Mouse (Mus musculus) frontal cortex, postnatal 10 days (tissue): ENCODE results near the gene Ghrl.
A peak's percentile ranks its signal among the peaks of the same experiment; 100 is the strongest.
"Not testable (repeated sequence)": the region's sequence is repeated elsewhere in the genome, so short reads cannot be mapped to it uniquely, and the experiment has no call there.

Experiments used
- DNase-seq, 2 experiments: peaks; one replicate each; pipeline ENCODE4 v3.0.0; 2022; ENCODE audit warnings: low spot score in 2 of 2, mixed read lengths in 1 of 2

Gene Ghrl

DNA sequence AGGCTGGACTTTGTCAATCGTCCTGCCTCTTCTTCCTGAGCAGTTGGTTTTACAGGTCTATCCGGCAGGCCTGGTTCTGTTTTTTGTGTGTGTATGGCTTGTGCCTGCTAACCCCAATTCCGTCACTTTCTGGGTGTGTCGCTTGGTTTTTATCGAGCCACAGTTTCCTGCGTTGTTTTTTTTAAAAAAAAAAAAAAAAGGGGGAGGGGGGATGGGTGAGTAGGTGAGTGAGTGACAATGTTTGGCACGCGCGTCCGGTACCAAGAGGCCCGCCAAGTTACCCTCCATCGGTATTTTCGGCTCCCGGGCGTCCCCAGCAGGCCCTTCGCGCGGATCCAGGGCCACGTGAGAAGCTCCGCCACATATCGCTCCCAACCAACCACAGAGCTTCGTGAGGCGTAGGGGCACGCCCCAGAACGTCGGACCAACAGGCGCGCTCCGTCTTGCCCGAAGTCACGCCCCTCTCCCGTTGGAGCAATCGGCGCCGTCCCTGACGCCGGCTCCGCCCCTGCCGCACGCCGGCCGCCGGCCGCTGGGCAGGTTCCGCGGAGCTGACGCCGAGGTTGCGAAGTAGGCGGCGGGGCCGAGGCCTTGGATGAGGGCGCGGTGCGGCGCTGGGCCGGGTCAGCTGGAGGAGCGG is 23.0 kb downstream of the Ghrl start, which contains the start of gene Tatdn2:
Gene Tatdn2 (plus strand): TSS at position 469 of the 640 bp plus-strand sequence.
- peak; percentile 96 to 97 for DNase-seq

DNA sequence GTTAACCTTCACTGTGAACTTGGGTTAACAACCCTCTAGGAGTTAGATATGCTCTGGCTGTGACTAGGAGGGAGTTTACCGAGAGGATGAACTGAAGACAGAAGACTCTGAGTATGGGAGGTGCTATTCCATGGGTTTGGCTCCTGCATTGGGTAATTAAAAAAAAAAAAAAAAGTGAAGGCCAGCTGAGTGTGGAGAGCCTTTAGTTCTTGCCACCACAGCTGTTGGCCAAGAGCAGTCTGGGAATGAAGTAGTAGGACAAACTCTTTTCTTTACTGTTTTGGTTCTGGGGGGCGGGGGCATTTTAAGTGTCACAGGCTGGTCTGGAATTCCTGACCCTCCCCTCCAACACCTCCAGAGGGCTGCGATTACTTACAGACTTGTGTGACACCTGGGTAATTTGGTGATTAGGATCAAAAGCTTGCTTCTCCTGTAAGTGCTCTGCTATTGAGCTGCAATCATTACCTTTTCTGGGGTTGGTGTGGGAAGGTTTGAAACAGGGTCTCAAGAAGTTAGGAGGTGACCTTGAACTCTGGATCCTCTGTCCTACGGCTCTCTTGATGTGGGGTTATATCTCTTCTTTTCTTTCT is 23.8 kb downstream of the Ghrl start:
- no peak for DNase-seq

- DNase-seq = no peak
Measured at GRCm38 (mm10) chr6:113695203-113695602, 24.5 kb downstream of the Ghrl start.

DNA sequence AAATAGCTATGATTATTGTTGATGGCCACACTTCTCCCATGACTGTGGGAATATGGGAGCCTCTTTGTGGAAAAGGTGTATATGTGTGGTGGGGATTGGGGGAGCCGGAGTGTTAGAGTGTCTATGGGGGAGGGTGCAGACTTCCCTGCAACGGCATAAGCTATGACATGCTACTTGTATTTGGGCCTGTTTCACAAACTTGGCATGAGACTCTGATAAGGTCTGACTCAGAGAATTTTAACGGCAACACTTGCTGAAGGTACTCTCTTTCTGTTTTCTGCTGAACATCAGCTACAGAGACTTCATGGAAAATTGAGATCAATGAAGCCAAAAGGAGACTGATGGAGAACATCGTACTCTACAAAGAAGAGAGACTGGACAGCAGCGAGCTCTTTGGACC is 26.3 kb downstream of the Ghrl start:
- no peak for DNase-seq

- no peak for DNase-seq
Measured at GRCm38 (mm10) chr6:113692661-113693133, 27.0 kb downstream of the Ghrl start.

GRCm38 (mm10) chr6:113691084-113691462 is 28.6 kb downstream of the Ghrl start:
- no peak for DNase-seq

GRCm38 (mm10) chr6:113690400-113691083 is 29.1 kb downstream of the Ghrl start:
- DNase-seq = no peak

DNA sequence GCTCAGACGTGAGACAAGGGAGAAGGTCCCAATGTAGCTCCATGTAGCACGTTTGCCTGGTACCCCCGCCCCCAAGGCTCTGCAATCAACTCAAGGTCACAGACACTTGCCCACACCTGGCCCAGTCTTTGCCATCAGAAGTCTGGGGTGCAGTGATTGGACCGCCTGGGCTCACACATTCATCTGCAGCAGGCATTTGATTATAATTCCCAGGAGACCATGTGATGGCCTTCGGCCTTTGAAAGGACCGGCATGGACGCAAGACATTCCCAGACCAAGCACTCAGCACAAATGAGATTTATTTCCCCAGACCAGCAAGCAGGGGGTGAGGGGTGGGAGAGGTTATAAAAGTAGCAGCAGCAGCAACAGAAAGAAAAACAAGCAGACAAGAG is 29.7 kb downstream of the Ghrl start:
- DNase-seq = no peak

DNA sequence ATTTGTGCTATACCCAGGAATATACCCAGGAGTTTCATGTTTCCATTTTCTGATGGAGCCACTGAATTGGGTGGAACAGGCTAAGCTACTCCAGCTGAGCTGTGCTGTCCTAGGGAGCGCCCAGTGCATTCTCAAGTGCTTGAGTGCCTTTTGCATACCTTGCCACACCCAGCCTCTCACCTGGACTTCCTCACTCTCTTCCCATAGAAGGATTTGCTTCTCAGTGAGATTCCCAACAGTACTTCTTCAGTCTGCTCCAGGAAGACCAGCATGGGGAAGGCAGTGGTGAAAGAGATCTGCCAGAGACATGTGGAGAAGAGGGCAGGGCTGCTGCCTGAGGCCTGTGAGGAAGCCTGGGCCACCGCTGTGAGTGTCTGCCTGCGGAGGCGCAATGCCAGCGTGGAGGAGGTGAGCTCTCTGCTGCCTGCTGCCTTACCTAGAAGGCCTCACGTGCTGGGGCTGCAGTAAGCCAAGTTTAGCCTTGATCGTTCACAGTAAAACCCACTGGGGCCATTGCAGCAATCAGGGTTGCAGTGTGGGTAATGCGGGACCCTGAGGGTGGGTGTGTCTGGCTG is 33.0 kb downstream of the Ghrl start:
- DNase-seq = no peak

- no peak for DNase-seq
Measured at GRCm38 (mm10) chr6:113683081-113683825, 36.4 kb downstream of the Ghrl start.

- peak; percentile 62 to 68 for DNase-seq
Measured at GRCm38 (mm10) chr6:113681271-113681670, 38.4 kb downstream of the Ghrl start.

GRCm38 (mm10) chr6:113679993-113680566 is 39.6 kb downstream of the Ghrl start:
- DNase-seq = no peak

DNA sequence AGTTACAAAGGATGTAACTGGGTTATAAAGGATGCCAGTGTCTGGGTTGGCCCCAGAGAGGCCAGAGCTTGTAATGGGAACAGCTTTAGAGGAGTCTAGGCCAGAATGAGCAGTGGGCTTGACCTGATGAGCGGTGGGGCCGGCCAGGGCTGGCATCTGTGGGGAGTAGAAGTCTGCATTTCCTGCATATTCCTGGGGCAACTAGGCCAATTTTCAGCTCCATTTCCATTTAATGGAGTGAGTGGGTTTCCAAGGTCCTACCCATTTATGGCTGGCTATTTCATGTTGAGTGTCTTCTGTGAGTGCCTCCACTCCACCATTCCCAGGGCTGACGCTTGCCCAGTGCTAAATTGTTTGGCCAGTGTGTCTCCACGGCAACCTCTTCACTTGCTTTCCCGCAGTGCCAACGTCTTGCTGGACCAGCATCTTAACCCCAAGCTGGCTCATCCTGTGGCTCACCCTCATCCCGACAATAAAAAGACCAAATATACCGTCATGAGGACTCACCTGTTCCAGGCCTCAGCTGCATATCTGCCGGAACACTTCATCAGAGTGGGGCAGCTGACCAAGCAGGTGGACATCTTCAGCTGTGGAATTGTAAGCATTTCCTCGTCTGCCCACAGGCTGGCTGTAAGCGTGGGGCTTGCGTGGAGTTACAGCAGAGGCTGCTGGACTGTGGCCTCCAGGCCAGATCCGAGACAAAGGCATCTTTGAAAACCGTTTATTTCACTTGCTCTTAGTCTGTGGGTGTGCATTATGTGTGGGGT is 41.3 kb downstream of the Ghrl start:
- peak in 1 of 2 experiments; percentile 38 for DNase-seq

DNA sequence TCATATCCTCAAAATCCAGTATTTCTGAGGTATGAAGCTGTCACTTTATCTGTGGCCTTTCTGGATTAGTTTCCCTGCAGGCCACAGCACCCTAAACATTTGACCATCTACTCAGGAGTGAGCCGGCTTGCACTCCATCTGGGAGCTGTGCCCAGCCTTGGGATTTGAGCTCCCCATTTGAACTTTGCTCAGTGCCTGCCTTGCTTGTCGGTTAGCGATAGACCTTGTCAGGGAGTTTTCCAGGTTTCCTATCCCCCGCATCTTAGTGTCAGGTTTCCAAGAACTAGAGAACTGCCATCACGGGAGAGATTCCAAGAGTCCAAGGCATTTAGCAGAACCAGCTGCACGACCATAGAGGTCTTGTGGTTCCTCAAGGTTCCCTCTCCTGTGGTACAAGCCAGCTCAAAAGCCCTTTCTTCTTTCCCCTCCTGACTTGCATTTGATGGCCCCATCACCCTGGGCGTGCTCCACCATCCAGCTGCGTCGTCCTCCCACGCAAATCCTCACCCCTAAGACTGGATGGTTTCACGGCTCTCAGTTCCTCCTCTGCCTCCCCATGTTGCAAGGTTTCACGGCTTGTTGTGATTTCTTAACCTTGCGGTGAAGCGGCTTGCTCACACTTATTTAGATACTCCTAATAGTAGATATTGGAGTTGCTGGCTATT is 42.5 kb downstream of the Ghrl start:
- no peak for DNase-seq

GRCm38 (mm10) chr6:113675991-113676390 is 43.7 kb downstream of the Ghrl start:
- no peak for DNase-seq

DNA sequence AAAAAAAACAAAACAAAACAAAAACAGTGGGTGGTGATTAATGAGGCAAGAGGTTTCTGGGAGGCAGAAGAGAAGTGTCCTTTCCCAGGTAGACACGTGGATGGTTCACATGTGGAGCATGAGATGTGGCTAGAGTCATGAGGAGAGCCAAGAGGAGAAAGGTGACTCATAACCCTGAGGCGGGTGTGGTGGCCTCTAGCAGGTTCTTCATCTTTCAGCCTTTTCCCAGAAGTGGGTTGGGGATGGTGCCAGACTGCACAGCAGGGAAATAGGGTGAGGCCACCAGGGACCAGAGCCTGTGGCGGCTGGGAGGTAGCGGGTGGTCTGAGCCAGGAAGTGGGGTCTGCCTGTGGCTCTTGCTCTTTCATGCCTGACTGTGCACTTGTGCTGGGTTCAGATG is 44.4 kb downstream of the Ghrl start:
- DNase-seq = no peak

DNA sequence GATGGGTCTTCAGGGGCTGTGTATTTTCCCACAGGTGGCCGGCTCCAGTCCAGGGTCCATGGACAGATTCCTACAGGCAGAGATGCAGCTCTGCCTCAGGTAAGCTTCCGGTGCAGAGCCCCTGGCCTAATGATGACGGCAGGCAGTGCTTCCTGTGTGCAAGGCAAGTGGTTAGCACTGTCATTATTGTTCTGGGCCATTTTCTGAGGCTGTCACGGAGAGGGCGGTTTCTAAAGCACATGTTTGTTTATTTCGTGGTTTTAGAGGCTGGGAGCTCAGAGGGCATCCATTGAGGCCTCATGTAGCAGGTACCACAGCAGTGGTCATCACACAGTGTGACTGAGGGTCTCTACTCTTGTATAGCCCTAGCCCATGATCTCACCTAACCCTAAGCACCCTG is 46.7 kb downstream of the Ghrl start:
- DNase-seq = no peak

DNA sequence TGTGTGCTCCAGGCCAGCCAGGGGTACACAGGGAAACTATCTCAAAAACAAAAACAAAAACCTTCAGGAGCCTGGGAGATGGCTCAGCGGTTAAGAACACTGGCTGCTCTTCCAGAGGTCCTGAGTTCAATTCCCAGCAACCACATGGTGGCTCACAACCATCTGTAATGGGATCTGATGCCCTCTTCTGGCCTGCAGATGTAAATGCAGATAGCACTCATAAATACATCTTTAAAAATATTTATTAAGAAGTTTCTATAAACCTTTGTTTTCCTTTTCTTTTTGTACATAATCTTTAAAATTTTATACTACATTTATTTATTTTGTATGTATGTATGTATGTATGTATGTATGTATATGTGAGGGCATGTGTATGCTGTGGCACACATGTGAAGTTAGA is 47.7 kb downstream of the Ghrl start:
- DNase-seq = not testable (repeated sequence)

DNA sequence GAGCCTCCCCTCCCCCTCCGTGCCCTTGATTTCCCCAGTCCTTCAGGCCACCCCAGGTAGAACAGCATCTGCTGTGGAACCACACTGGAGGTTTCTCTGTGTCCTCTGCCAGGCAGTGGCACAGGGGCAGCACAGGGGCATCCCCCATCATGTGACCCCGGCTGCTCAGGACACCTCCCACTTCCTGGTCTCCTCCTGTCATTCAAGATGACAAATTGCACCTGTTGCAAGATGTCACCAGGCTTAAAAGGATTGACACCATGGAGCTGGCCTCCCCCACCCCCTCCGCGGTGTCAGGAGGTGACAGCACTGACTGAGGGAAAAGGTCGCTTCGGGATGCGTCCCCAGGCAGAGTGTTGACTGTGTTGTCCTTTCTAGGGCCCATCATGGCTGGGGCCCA is 49.9 kb downstream of the Ghrl start:
- DNase-seq = no peak
